In genomic region chr10:39133462-39134310, GRCm38 (mm10) we compare ENCODE assay signal across 7 mouse cellular contexts. TPM values are rescaled to one million over a fixed set of nuclear protein-coding genes. Genes with fewer than 3 reads are reported as not detected.
DNase-seq lines count a peak whose midpoint lies in the region; ATAC-seq and TF ChIP-seq lines count a peak whose summit lies in the region.

Gene Fam229b, minus strand, starts transcription at chr10:39133914.
Gene Tube1, plus strand, starts transcription at chr10:39133976.

- 5% methylated on average over 47 of the region's 47 CpGs for WGBS in embryonic facial prominence, embryonic 10.5 days
- WGBS in intestine, postnatal 0 days, result 3% methylated on average over 47 of the region's 47 CpGs
- 5% methylated on average over 47 of the region's 47 CpGs for WGBS in midbrain, embryonic 12.5 days
- 3% methylated on average over 47 of the region's 47 CpGs for WGBS in small intestine, adult 2 months

- peak; percentile 95 for ATAC-seq in intestine, postnatal 0 days
- peak; percentile 94 for ATAC-seq in midbrain, embryonic 12.5 days (ENCODE audit: low FRiP score, low read depth)

- H3K36me3 ChIP-seq in embryonic facial prominence, embryonic 10.5 days (replicated peaks), result peaks cover 28% of the 10 kb centered on the region
- H3K36me3 ChIP-seq in intestine, postnatal 0 days (ENCODE audit: control insufficient read depth, insufficient read depth), result peaks cover 5% of the 10 kb centered on the region
- H3K36me3 ChIP-seq in midbrain, embryonic 12.5 days, result peaks cover 18% of the 10 kb centered on the region
- no peaks in the 10 kb centered on the region for H3K36me3 ChIP-seq in small intestine, adult 2 months (ENCODE audit: control insufficient read depth, insufficient read depth, low read length)

- TF ChIP-seq CTCF in intestine, postnatal 0 days (IDR thresholded peaks at IDR 0.05; ENCODE audit: low read depth), result 0 out of 2 replicates have a peak, but pooled peaks have one; percentile 4
- no peak for TF ChIP-seq CTCF in small intestine, adult 2 months (IDR thresholded peaks at IDR 0.05; ENCODE audit: extremely low read depth, insufficient read length, insufficient replicate concordance, low read depth, low read length)

- peak; percentile 92 for DNase-seq in adrenal gland, postnatal 10 days
- DNase-seq in embryonic facial prominence, embryonic 10.5 days (ENCODE audit: low spot score), result peak; percentile 93
- DNase-seq in gonadal fat pad, adult 2 months (ENCODE audit: low read depth), result peak; percentile 65
- peak; percentile 91 for DNase-seq in left cerebral cortex, postnatal 4 days

- TF ChIP-seq POLR2A in small intestine, adult 2 months (IDR thresholded peaks at IDR 0.05; ENCODE audit: low read depth, low read length), result 0 out of 2 replicates have a peak, but pooled peaks have one; percentile 22

- peak within 1 kb of the TSS; percentile 62 for H3K9ac ChIP-seq in intestine, postnatal 0 days (ENCODE audit: low read depth, low read length)
- peak within 1 kb of the TSS; percentile 78 for H3K9ac ChIP-seq in midbrain, embryonic 12.5 days (replicated peaks)

- H3K4me2 ChIP-seq in intestine, postnatal 0 days (replicated peaks; ENCODE audit: low read depth), result peak within 1 kb of the TSS; percentile 93
- H3K4me2 ChIP-seq in midbrain, embryonic 12.5 days (replicated peaks), result peak within 1 kb of the TSS; percentile 75

- intact Hi-C loops in left cerebral cortex, postnatal 4 days (cut with DNase I), result no loop called here

- H3K4me1 ChIP-seq in embryonic facial prominence, embryonic 10.5 days, result peaks cover 35% of the 10 kb centered on the region
- 0 out of 2 replicates have a peak, but pooled peaks cover 2% of the 10 kb centered on the region for H3K4me1 ChIP-seq in intestine, postnatal 0 days (replicated peaks; ENCODE audit: control insufficient read depth, insufficient read depth, low read length)
- H3K4me1 ChIP-seq in midbrain, embryonic 12.5 days, result peaks cover 24% of the 10 kb centered on the region
- peaks cover 2% of the 10 kb centered on the region; the same call in 1 of the 2 replicates for H3K4me1 ChIP-seq in small intestine, adult 2 months (ENCODE audit: control insufficient read depth, insufficient read depth, insufficient read length, low read length)

- H3K27me3 ChIP-seq in embryonic facial prominence, embryonic 10.5 days (replicated peaks; ENCODE audit: low read depth, poor library complexity, severe bottlenecking), result no peaks in the 10 kb centered on the region
- H3K27me3 ChIP-seq in intestine, postnatal 0 days (replicated peaks; ENCODE audit: control insufficient read depth, insufficient read depth, low read length), result no peaks in the 10 kb centered on the region
- no peaks in the 10 kb centered on the region for H3K27me3 ChIP-seq in midbrain, embryonic 12.5 days
- H3K27me3 ChIP-seq in small intestine, adult 2 months (ENCODE audit: control insufficient read depth, insufficient read depth, low read length), result no peaks in the 10 kb centered on the region

- peak within 1 kb of the TSS; percentile 69 for H3K4me3 ChIP-seq in embryonic facial prominence, embryonic 10.5 days
- H3K4me3 ChIP-seq in intestine, postnatal 0 days (ENCODE audit: low read depth, low read length), result peak within 1 kb of the TSS; percentile 69
- H3K4me3 ChIP-seq in midbrain, embryonic 12.5 days, result peak within 1 kb of the TSS; percentile 79
- H3K4me3 ChIP-seq in small intestine, adult 2 months (ENCODE audit: low read depth, low read length), result peak within 1 kb of the TSS; percentile 77

- no peaks in the 10 kb centered on the region for H3K9me3 ChIP-seq in embryonic facial prominence, embryonic 10.5 days
- H3K9me3 ChIP-seq in intestine, postnatal 0 days (ENCODE audit: control insufficient read depth), result no peaks in the 10 kb centered on the region
- H3K9me3 ChIP-seq in midbrain, embryonic 12.5 days, result no peaks in the 10 kb centered on the region

- peak within 1 kb of the TSS; percentile 89 for H3K27ac ChIP-seq in embryonic facial prominence, embryonic 10.5 days (replicated peaks)
- H3K27ac ChIP-seq in intestine, postnatal 0 days (ENCODE audit: low read depth, low read length), result no peak within 1 kb of the TSS
- H3K27ac ChIP-seq in midbrain, embryonic 12.5 days (replicated peaks), result peak within 1 kb of the TSS; percentile 56
- H3K27ac ChIP-seq in small intestine, adult 2 months (ENCODE audit: insufficient read depth, low read depth, low read length), result no peak within 1 kb of the TSS

RNA-seq across cellular contexts. Expression of gene Fam229b, which starts in this region (rescaled TPM):
- 1 to 10 TPM; 4.7 TPM for total RNA-seq in adrenal gland, postnatal 10 days (2021)
- 10.8 and 12.2 TPM in 2 replicates for polyA plus RNA-seq in embryonic facial prominence, embryonic 10.5 days (2016; fragmentation: Nextera tagmentation; extraction: Ambion mirVana)
- polyA plus RNA-seq in gonadal fat pad, adult 2 months (2012; rRNA removed), result 9.1 and 10.4 TPM in 2 replicates
- polyA plus RNA-seq in intestine, postnatal 0 days (2015; fragmentation: Nextera tagmentation; extraction: Ambion mirVana), result 2.6 and 3.7 TPM in 2 replicates
- 10 to 100 TPM; 10.7 to 13.4 TPM for total RNA-seq in left cerebral cortex, postnatal 4 days (2021)
- polyA plus RNA-seq in midbrain, embryonic 12.5 days (2016; fragmentation: Nextera tagmentation; extraction: Ambion mirVana), result 20.9 and 22.4 TPM in 2 replicates
- polyA plus RNA-seq in small intestine, adult 2 months (2012; rRNA removed), result 0.46 TPM in 1 of 2 replicates, not detected in the other

RNA-seq across cellular contexts. Expression of gene Tube1, which starts in this region (rescaled TPM):
- total RNA-seq in adrenal gland, postnatal 10 days (2021), result 1 to 10 TPM; 2.3 to 2.4 TPM
- 24.7 and 25.5 TPM in 2 replicates for polyA plus RNA-seq in embryonic facial prominence, embryonic 10.5 days (2016; fragmentation: Nextera tagmentation; extraction: Ambion mirVana)
- polyA plus RNA-seq in gonadal fat pad, adult 2 months (2012; rRNA removed), result 1.6 and 1.7 TPM in 2 replicates
- polyA plus RNA-seq in intestine, postnatal 0 days (2015; fragmentation: Nextera tagmentation; extraction: Ambion mirVana), result 2.1 and 3.0 TPM in 2 replicates
- 1 to 10 TPM; 6.0 to 7.5 TPM for total RNA-seq in left cerebral cortex, postnatal 4 days (2021)
- 17.7 and 18.2 TPM in 2 replicates for polyA plus RNA-seq in midbrain, embryonic 12.5 days (2016; fragmentation: Nextera tagmentation; extraction: Ambion mirVana)
- 0.80 and 1.6 TPM in 2 replicates for polyA plus RNA-seq in small intestine, adult 2 months (2012; rRNA removed)

Comparison
In these comparisons a context has a peak if more than half of its experiments do, and no peak if none do; other contexts are left out.
1. H3K27ac ChIP-seq: peak in embryonic facial prominence, embryonic 10.5 days (single experiment) and midbrain, embryonic 12.5 days (single experiment); none in intestine, postnatal 0 days (single experiment) and small intestine, adult 2 months (single experiment).
2. Peak in every context shown above with its lines, with median percentiles within 50 percentile points of each other: DNase-seq and H3K4me3 ChIP-seq.